Mouse (Mus musculus) lung, embryonic 16.5 days (tissue): Measurements from ENCODE around the gene Rdh5. TPM values are rescaled to one million over a fixed set of nuclear protein-coding genes. Genes with fewer than 3 reads are reported as not detected.

ENCODE experiments used
- ATAC-seq: fragments of 200-750 bp; cut with Nextera tagmentation; 2 replicates; pipeline ENCODE4 v1.8.0; 2017; ENCODE audit warnings: low read depth, mild to moderate bottlenecking, moderate library complexity
- H3K27ac ChIP-seq: fragments of 300-500 bp; sonication (generic); 2 replicates; pipeline ENCODE4 v1.5.1; 2014; ENCODE audit warnings: mild to moderate bottlenecking, control low read depth, low read length
- H3K27me3 ChIP-seq: fragments of 300-500 bp; sonication (generic); 2 replicates; pipeline ENCODE4 v1.6.1; 2014; ENCODE audit warnings: low read depth, low read length, mixed read lengths; ENCODE audit not compliant: control insufficient read depth, insufficient read depth
- H3K36me3 ChIP-seq: fragments of 300-500 bp; sonication (generic); 2 replicates; pipeline ENCODE4 v1.6.1; 2014; ENCODE audit warnings: low read length; ENCODE audit not compliant: control insufficient read depth, insufficient read depth
- H3K4me1 ChIP-seq: fragments of 300-500 bp; sonication (generic); replicated peaks from 2 replicates; pipeline ENCODE4 v1.6.1; 2014; ENCODE audit warnings: low read length, mixed read lengths; ENCODE audit not compliant: control insufficient read depth, insufficient read depth
- H3K4me2 ChIP-seq: fragments of 300-500 bp; sonication (generic); 2 replicates; pipeline ENCODE4 v1.6.1; 2014; ENCODE audit warnings: low read depth, low read length, control low read depth
- H3K4me3 ChIP-seq: fragments of 300-500 bp; sonication (generic); 2 replicates; pipeline ENCODE4 v1.5.1; 2014; ENCODE audit warnings: mild to moderate bottlenecking, low read length, control low read depth
- H3K9ac ChIP-seq: fragments of 300-500 bp; sonication (generic); 2 replicates; pipeline ENCODE4 v1.6.1; 2014; ENCODE audit warnings: low read length, control low read depth
- H3K9me3 ChIP-seq: fragments of 300-500 bp; sonication (generic); 2 replicates; pipeline ENCODE4 v1.6.1; 2016; ENCODE audit warnings: low read length; ENCODE audit not compliant: control insufficient read depth
- WGBS: fragments of 180-500 bp; shearing (Covaris S2); extraction: QIAGEN DNeasy Blood & Tissue Kit; methylation state at CpG from one replicate; pipeline ENCODE4 v1.1.7; 2014; 5-methylcytosine and 5-hydroxymethylcytosine counted together
- polyA plus RNA-seq: library from polyadenylated mRNA; unstranded; fragments of >200 nt; fragmentation: Nextera tagmentation; extraction: Ambion mirVana; gene quantifications from 2 replicates; pipeline ENCODE4 v1.2.1, GENCODE M21; 2015

Gene Rdh5
- polyA plus RNA-seq, 1 experiment from 2014 or later, result 16.0 TPM

DNA sequence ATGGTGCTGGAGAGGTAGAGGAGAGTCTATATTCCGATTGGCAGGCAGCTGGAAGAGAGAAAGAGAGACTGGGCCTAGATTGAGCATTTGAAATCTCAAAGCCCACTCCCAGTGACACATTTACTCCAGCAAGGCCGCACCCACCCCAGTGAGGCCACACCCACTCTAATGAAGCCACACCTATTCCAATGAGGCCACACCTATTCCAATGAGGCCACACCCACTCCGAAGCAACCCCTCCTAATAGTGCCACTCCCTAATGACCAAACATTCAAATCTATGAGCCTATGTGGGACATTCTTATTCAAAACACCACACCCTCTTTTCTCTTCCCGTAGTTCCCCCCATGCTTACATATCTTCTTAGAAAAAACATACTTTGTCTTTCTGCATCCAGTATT is 24.8 kb upstream of the Rdh5 start:
- Histone ChIP-seq H3K4me1 (no peaks in the 10 kb centered on the region), H3K36me3 (no peaks in the 10 kb centered on the region), H3K9ac (no peak overlapping the region), H3K9me3 (no peaks in the 10 kb centered on the region), H3K27me3 (no peaks in the 10 kb centered on the region), H3K4me2 (no peak overlapping the region), H3K4me3 (no peak overlapping the region), H3K27ac (no peak overlapping the region)
- WGBS, result 89% methylated on average over 4 of the region's 4 CpGs
- ATAC-seq, result no peak

DNA sequence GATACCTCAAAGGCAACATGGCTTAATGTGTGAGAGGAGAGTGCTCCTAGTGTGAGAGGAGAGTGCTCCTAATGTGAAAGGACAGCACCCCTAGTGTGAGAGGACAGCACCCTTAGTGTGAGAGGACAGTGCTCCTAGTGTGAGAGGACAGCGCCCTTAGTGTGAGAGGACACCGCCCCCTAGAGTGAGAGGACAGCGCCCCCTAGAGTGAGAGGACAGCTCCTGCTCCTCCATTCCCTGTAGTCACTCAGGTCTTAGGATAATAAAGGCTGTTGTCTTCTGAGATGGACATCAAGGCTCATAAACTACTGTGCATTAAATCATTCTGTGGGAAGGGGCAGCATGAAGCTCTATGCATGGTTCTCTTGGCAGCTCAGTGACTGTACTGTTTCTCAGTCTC is 23.0 kb upstream of the Rdh5 start:
- no peaks in the 10 kb centered on the region for H3K9me3 ChIP-seq
- no peaks in the 10 kb centered on the region for H3K36me3 ChIP-seq
- H3K4me2 ChIP-seq, result no peak overlapping the region
- H3K4me3 ChIP-seq, result no peak overlapping the region
- ATAC-seq, result no peak
- H3K4me1 ChIP-seq, result no peaks in the 10 kb centered on the region
- 28% methylated on average over 3 of the region's 3 CpGs for WGBS
- H3K9ac ChIP-seq, result no peak overlapping the region
- no peak overlapping the region for H3K27ac ChIP-seq
- H3K27me3 ChIP-seq, result no peaks in the 10 kb centered on the region

DNA sequence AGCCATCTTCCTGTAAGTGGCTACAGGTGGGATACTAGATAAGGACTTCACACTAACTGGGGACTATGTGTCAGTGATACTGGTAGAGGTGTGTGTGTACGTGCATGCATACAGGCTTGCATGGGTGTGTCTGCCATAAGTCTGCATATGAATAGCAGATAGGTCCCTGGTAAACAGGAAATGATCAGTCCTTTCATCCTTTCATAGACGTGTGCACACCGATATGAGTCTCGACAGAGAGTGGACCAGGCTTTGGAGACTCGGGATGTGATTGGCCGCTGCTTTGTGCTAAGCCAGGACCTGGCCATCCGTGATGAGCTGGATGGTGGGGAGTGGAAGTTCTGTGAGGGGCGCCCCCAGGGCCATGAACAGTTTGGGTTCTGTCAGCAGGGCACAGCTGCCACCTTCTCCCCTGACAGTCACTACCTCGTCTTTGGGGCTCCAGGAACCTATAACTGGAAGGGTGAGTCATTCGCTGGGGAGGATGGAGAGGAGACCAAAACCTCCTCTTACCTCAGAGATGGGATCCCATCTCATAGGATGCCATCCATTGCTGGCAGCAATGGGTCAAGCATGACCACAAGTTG is 17.9 kb upstream of the Rdh5 start:
- Histone ChIP-seq H3K4me3 (no peak overlapping the region), H3K4me2 (no peak overlapping the region), H3K27ac (no peak overlapping the region), H3K27me3 (peaks cover 7% of the 10 kb centered on the region), H3K9ac (no peak overlapping the region), H3K36me3 (no peaks in the 10 kb centered on the region), H3K4me1 (no peaks in the 10 kb centered on the region), H3K9me3 (no peaks in the 10 kb centered on the region)
- WGBS, result 82% methylated on average over 10 of the region's 10 CpGs
- ATAC-seq, result no peak

DNA sequence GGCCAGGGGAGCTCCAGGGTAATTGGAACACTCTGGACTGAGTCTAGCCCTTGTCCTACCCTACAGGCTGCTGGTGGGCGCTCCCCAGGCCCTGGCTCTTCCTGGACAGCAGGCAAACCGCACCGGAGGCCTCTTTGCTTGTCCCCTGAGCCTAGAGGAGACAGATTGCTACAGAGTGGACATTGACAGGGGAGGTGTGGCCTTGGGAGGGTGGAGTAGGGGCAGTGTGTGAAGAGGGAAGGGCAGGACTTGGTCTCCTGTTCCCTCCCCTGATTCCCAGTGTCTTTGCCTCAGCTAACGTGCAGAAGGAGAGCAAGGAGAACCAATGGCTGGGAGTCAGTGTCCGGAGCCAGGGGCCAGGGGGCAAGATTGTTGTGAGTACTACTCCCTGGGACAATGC is 16.3 kb upstream of the Rdh5 start:
- Histone ChIP-seq H3K4me1 (peaks cover 4% of the 10 kb centered on the region), H3K9me3 (no peaks in the 10 kb centered on the region), H3K27ac (no peak overlapping the region), H3K4me2 (no peak overlapping the region), H3K27me3 (peaks cover 22% of the 10 kb centered on the region), H3K36me3 (no peaks in the 10 kb centered on the region), H3K4me3 (no peak overlapping the region), H3K9ac (no peak overlapping the region)
- 44% methylated on average over 5 of the region's 5 CpGs for WGBS
- no peak for ATAC-seq

DNA sequence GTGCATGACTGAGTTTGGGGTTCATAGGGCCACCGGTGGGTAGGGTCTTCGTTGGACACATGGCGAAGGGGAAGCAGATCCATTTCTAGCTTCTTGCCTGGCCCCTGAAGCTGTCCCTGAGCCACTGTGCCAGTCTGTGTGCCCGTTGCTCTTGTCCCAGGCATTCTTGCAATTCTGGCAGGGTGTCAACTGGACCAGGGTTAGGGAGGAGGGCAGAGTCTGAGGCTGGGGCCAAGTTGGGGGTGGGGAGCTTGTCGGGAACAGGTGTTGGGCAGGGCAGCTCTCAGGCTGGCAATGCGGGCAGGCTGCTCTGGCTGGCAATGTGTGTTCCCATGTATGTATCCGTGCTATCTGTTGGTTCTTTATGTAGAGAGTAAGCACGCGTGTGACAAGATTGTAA is 15.8 kb upstream of the Rdh5 start:
- Histone ChIP-seq H3K4me1 (peaks cover 8% of the 10 kb centered on the region), H3K4me3 (no peak overlapping the region), H3K9ac (no peak overlapping the region), H3K9me3 (no peaks in the 10 kb centered on the region), H3K4me2 (no peak overlapping the region), H3K27me3 (peaks cover 27% of the 10 kb centered on the region), H3K36me3 (no peaks in the 10 kb centered on the region), H3K27ac (no peak overlapping the region)
- WGBS, result 68% methylated on average over 9 of the region's 9 CpGs
- peak; percentile 34; the same call in 1 of the 2 replicates for ATAC-seq

DNA sequence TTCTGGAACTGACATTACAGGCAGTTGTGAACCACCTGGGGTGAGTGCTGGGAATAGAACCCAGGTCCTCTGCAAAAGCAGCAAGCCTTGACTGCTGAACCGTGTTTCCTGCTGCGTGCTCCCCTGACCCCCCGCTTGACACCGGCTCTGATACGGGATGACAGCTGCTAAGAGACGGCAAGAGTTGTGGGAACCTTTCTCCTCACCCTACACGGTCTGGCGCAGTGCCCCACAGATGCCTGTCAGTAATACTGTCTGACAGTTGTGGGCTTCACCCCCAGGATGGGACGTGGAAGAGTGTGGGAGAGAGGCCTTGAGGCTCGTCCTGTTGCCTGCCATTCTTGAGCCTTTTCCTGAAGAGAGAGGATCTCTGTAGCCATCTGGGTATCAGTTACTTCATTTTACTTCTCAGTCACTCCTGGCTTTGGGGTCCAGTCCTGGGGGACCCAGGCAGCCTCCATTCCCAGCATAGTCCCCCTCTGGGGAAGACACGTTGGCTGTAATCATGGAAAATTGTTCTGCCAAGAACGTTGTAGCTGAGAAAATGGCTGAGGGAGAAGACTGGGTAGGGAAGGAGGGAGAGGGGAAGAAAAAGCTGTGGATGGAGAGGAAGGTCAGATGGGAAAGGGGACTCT is 15.2 kb upstream of the Rdh5 start:
- H3K36me3 ChIP-seq, result no peaks in the 10 kb centered on the region

DNA sequence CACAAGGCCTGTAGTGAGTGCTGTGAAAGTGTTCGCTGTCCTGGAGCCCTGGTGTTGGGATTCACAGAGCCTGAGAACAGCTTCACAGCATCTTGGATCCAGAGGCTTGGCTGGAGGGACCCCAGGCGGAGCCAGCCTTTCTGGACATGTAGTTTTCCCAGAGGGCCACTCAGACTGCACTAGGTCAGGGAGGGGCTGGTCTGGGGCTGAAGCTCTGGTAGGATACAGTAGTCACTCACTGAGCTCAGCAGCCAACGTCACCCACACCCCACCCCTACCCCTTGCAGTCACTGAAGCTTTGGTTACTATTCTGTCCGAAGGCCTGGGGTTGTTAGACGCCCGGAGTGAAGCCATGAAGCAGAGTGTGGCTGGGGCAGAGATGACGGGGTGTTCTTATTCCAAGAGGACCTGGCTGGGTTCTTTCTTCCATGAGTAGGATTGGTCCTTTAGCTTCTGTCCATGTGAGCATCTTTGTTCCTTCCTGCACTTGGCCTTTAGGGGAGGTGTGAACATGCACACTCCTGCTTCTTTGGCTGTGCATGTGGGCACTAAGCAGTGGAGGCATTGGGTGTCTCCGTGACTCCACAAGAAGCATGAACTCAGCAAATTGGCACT is 13.2 kb upstream of the Rdh5 start:
- Histone ChIP-seq H3K4me1 (peaks cover 8% of the 10 kb centered on the region), H3K27me3 (peaks cover 39% of the 10 kb centered on the region)
- no peak for ATAC-seq

More for the DNA sequence above, 15.2 kb upstream of the Rdh5 start:
- peaks cover 31% of the 10 kb centered on the region for H3K27me3 ChIP-seq
- H3K9me3 ChIP-seq, result no peaks in the 10 kb centered on the region
- H3K4me3 ChIP-seq, result no peak overlapping the region
- ATAC-seq, result no peak
- H3K4me2 ChIP-seq, result no peak overlapping the region
- WGBS, result 55% methylated on average over 12 of the region's 12 CpGs
- H3K27ac ChIP-seq, result no peak overlapping the region
- H3K9ac ChIP-seq, result no peak overlapping the region
- H3K4me1 ChIP-seq, result peaks cover 8% of the 10 kb centered on the region

DNA sequence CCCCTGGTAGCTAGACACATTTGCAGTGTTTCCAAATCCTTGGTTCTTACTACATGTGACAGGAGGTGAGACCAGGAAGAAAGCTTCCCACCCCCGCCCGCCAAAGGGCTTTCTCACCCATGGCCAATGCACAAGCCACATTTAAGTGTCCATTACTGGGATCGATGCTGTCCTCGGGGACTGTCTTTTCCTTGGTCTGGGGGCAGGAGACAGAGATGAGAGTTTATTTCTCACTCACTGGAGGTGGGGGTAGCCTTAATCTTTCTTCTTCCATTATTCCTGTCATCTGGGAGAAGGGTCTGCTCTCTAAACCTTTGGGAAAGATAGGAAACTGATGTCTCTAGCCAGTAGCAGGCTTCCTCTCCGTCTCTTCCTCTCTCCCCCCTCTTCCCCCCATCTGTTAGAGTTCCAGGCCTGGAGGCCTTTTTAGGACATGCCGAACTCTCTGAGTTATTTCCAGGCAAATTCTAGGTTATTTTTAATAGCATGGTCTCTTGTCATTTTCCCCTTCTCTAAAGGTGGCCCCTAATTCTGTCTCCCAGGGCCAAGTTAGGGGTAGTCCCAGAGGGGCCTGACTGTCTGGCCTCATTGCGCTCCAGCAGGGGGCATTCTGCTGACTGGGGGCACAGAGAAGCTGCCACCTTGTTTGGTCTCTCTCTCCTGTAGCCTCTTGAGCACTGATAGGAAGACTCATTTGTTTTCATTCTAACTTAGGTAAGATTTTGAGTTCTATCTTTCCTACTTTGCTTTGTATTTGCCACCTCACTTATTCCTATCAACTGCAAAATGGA is 12.5 kb upstream of the Rdh5 start:
- H3K9me3 ChIP-seq, result no peaks in the 10 kb centered on the region
- no peaks in the 10 kb centered on the region for H3K36me3 ChIP-seq
- H3K4me1 ChIP-seq, result peaks cover 8% of the 10 kb centered on the region
- no peak for ATAC-seq
- no peak overlapping the region for H3K4me2 ChIP-seq
- H3K4me3 ChIP-seq, result no peak overlapping the region
- no peak overlapping the region for H3K27ac ChIP-seq
- peaks cover 39% of the 10 kb centered on the region for H3K27me3 ChIP-seq
- WGBS, result 55% methylated on average over 7 of the region's 7 CpGs
- H3K9ac ChIP-seq, result no peak overlapping the region

More for the DNA sequence above, 13.2 kb upstream of the Rdh5 start:
- no peaks in the 10 kb centered on the region for H3K36me3 ChIP-seq
- H3K9me3 ChIP-seq, result no peaks in the 10 kb centered on the region
- H3K27ac ChIP-seq, result no peak overlapping the region
- 72% methylated on average over 8 of the region's 8 CpGs for WGBS
- H3K9ac ChIP-seq, result no peak overlapping the region
- H3K4me2 ChIP-seq, result no peak overlapping the region
- H3K4me3 ChIP-seq, result no peak overlapping the region
